In the genomic region with DNA sequence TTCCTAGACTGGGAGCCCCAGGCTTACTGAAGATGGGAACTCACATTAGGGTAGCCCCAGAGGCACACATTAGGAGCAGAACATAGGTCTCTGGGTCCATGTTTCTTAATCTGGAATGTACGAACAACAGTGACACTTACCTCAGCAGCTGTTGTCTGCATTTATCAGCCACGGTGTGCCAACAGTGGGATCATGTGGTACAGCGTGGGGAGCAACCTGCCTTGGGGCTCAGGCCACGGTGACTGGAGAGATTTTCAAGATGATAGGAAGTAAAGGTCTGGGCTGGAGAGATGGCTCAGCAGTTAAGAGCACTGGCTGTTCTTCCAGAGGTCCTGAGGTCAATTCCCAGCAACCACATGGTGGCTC, we compare ENCODE assay signal across 20 mouse cellular contexts. TPM values are rescaled to one million over a fixed set of nuclear protein-coding genes. Genes with fewer than 3 reads are reported as not detected.
DNase-seq lines count a peak whose midpoint lies in the region; ATAC-seq and TF ChIP-seq lines count a peak whose summit lies in the region.
"Had no signal": no experiment of that assay in that cellular context is flagged by ENCODE, and none has a peak within 500 bp of the region (broad histone marks: within the 10 kb centered on the region; RNA-seq: fewer than 3 reads in every experiment).

No protein-coding gene starts in this region.

- ATAC-seq in intestine, embryonic 16.5 days = no peak
- ATAC-seq in intestine, embryonic 15.5 days = no peak
- no peak for ATAC-seq in midbrain, embryonic 15.5 days (replicated peaks)
- ATAC-seq in stomach, postnatal 0 days (ENCODE audit: low FRiP score, low TSS enrichment) = no peak
- ATAC-seq: forebrain, embryonic 13.5 days; forebrain, postnatal 0 days had no signal

- no peak for TF ChIP-seq CTCF in stomach, postnatal 0 days (IDR thresholded peaks at IDR 0.05; ENCODE audit: low read depth)

- no peak overlapping the region for H3K9ac ChIP-seq in intestine, embryonic 16.5 days (ENCODE audit: low read depth, low read length)
- no peak overlapping the region for H3K9ac ChIP-seq in intestine, embryonic 15.5 days
- no peak overlapping the region for H3K9ac ChIP-seq in midbrain, embryonic 15.5 days
- H3K9ac ChIP-seq in stomach, postnatal 0 days (ENCODE audit: low read length) = no peak overlapping the region
- H3K9ac ChIP-seq: embryonic facial prominence, embryonic 12.5 days; forebrain, embryonic 13.5 days; forebrain, postnatal 0 days; heart, embryonic 12.5 days; hindbrain, embryonic 14.5 days had no signal

- H3K36me3 ChIP-seq in intestine, embryonic 16.5 days (ENCODE audit: control insufficient read depth, insufficient read depth, low read length) = no peaks in the 10 kb centered on the region
- 0 out of 2 replicates have a peak, but pooled peaks cover 4% of the 10 kb centered on the region for H3K36me3 ChIP-seq in intestine, embryonic 15.5 days
- H3K36me3 ChIP-seq in midbrain, embryonic 10.5 days = peaks cover 6% of the 10 kb centered on the region
- no peaks in the 10 kb centered on the region for H3K36me3 ChIP-seq in midbrain, embryonic 15.5 days (replicated peaks)
- no peaks in the 10 kb centered on the region for H3K36me3 ChIP-seq in stomach, postnatal 0 days (ENCODE audit: control insufficient read depth, insufficient read depth, low read length)

- no peak for TF ChIP-seq EP300 in stomach, postnatal 0 days (optimal IDR thresholded peaks at IDR 0.05)

- no peaks in the 10 kb centered on the region for H3K27me3 ChIP-seq in intestine, embryonic 16.5 days (replicated peaks; ENCODE audit: control insufficient read depth, insufficient read depth, low read length)
- no peaks in the 10 kb centered on the region for H3K27me3 ChIP-seq in intestine, embryonic 15.5 days (replicated peaks)
- H3K27me3 ChIP-seq in midbrain, embryonic 10.5 days (ENCODE audit: low read depth, poor library complexity, severe bottlenecking) = peaks cover 22% of the 10 kb centered on the region; the same call in 1 of the 2 replicates
- H3K27me3 ChIP-seq in midbrain, embryonic 15.5 days (replicated peaks) = no peaks in the 10 kb centered on the region
- H3K27me3 ChIP-seq in stomach, postnatal 0 days (ENCODE audit: control insufficient read depth, insufficient read depth, low read length) = no peaks in the 10 kb centered on the region
- H3K27me3 ChIP-seq: CH12.LX; embryonic facial prominence, embryonic 12.5 days had no signal

- H3K4me1 ChIP-seq in intestine, embryonic 16.5 days (ENCODE audit: control insufficient read depth, insufficient read depth, low read length) = peaks cover 40% of the 10 kb centered on the region
- H3K4me1 ChIP-seq in intestine, embryonic 15.5 days (replicated peaks) = peaks cover 44% of the 10 kb centered on the region
- H3K4me1 ChIP-seq in midbrain, embryonic 10.5 days = peaks cover 44% of the 10 kb centered on the region
- peaks cover 5% of the 10 kb centered on the region for H3K4me1 ChIP-seq in midbrain, embryonic 15.5 days
- peaks cover 12% of the 10 kb centered on the region for H3K4me1 ChIP-seq in stomach, postnatal 0 days (replicated peaks; ENCODE audit: control insufficient read depth, insufficient read depth)

- no peak overlapping the region for H3K4me2 ChIP-seq in intestine, embryonic 16.5 days (ENCODE audit: low read depth, low read length)
- no peak overlapping the region for H3K4me2 ChIP-seq in intestine, embryonic 15.5 days (replicated peaks)
- H3K4me2 ChIP-seq in midbrain, embryonic 15.5 days = no peak overlapping the region
- H3K4me2 ChIP-seq in stomach, postnatal 0 days (replicated peaks; ENCODE audit: low read depth) = no peak overlapping the region
- H3K4me2 ChIP-seq: embryonic facial prominence, embryonic 12.5 days; forebrain, embryonic 13.5 days; heart, embryonic 12.5 days; hindbrain, embryonic 14.5 days had no signal

- DNase-seq in midbrain, embryonic 10.5 days (ENCODE audit: low spot score) = no peak
- DNase-seq in gonadal fat pad, adult 2 months (ENCODE audit: low read depth) = peak; percentile 62
- DNase-seq in stomach, postnatal 0 days (ENCODE audit: low spot score) = no peak
- no peak for DNase-seq in T-cell, adult 2 months (ENCODE audit: low spot score)
- no peak for DNase-seq in thymus, postnatal 4 days
- DNase-seq: adrenal gland, adult 8-10 months; adrenal gland, postnatal 36 days; cerebellum, postnatal 10 days; embryo, embryonic 11 days; forebrain, postnatal 0 days; gastrocnemius, postnatal 36 days had no signal

- peak overlapping the region; percentile 43 for H3K27ac ChIP-seq in intestine, embryonic 16.5 days (ENCODE audit: low read length)
- H3K27ac ChIP-seq in intestine, embryonic 15.5 days = no peak overlapping the region
- 0 out of 2 replicates have a peak overlapping the region, but pooled peaks have one; percentile 13 for H3K27ac ChIP-seq in midbrain, embryonic 10.5 days (replicated peaks)
- H3K27ac ChIP-seq in midbrain, embryonic 15.5 days = no peak overlapping the region
- H3K27ac ChIP-seq in stomach, postnatal 0 days (replicated peaks) = peak overlapping the region; percentile 53
- H3K27ac ChIP-seq: embryonic facial prominence, embryonic 12.5 days; forebrain, embryonic 13.5 days; hindbrain, embryonic 10.5 days; hindbrain, embryonic 14.5 days had no signal

- no peaks in the 10 kb centered on the region for H3K9me3 ChIP-seq in intestine, embryonic 16.5 days (ENCODE audit: control insufficient read depth, low read length)
- no peaks in the 10 kb centered on the region for H3K9me3 ChIP-seq in intestine, embryonic 15.5 days
- no peaks in the 10 kb centered on the region for H3K9me3 ChIP-seq in midbrain, embryonic 10.5 days (replicated peaks)
- no peaks in the 10 kb centered on the region for H3K9me3 ChIP-seq in midbrain, embryonic 15.5 days
- no peaks in the 10 kb centered on the region for H3K9me3 ChIP-seq in stomach, postnatal 0 days (ENCODE audit: control insufficient read depth, low read length)
- H3K9me3 ChIP-seq: embryonic facial prominence, embryonic 12.5 days; forebrain, embryonic 13.5 days; heart, embryonic 12.5 days; hindbrain, embryonic 10.5 days had no signal

- WGBS in intestine, embryonic 16.5 days = 70% methylated on average over 4 of the region's 4 CpGs
- 72% methylated on average over 4 of the region's 4 CpGs for WGBS in intestine, embryonic 15.5 days
- 91% methylated on average over 4 of the region's 4 CpGs for WGBS in midbrain, embryonic 10.5 days
- WGBS in midbrain, embryonic 15.5 days = 75% methylated on average over 4 of the region's 4 CpGs
- WGBS in stomach, postnatal 0 days = 54% methylated on average over 4 of the region's 4 CpGs

- H3K4me3 ChIP-seq in intestine, embryonic 16.5 days (ENCODE audit: low read length) = no peak overlapping the region
- H3K4me3 ChIP-seq in intestine, embryonic 15.5 days (replicated peaks) = no peak overlapping the region
- no peak overlapping the region for H3K4me3 ChIP-seq in midbrain, embryonic 10.5 days
- H3K4me3 ChIP-seq in midbrain, embryonic 15.5 days = no peak overlapping the region
- no peak overlapping the region for H3K4me3 ChIP-seq in stomach, postnatal 0 days (ENCODE audit: low read depth, low read length)
- H3K4me3 ChIP-seq: embryonic facial prominence, embryonic 12.5 days; forebrain, embryonic 13.5 days; heart, embryonic 12.5 days; hindbrain, embryonic 10.5 days had no signal

RNA-seq across cellular contexts. Expression of gene Clstn1, which starts 15.8 kb away (rescaled TPM):
- polyA plus RNA-seq in intestine, embryonic 16.5 days (2015; fragmentation: Nextera tagmentation; extraction: Ambion mirVana) = 10.8 and 12.5 TPM in 2 replicates
- 40.9 and 42.4 TPM in 2 replicates for polyA plus RNA-seq in intestine, embryonic 15.5 days (2015; fragmentation: Nextera tagmentation; extraction: Ambion mirVana)
- polyA plus RNA-seq in midbrain, embryonic 10.5 days (2016; fragmentation: Nextera tagmentation; extraction: Ambion mirVana) = 17.5 and 29.8 TPM in 2 replicates
- 163 and 164 TPM in 2 replicates for polyA plus RNA-seq in midbrain, embryonic 15.5 days (2015; fragmentation: Nextera tagmentation; extraction: Ambion mirVana)
- 31.8 and 53.1 TPM in 2 replicates for polyA plus RNA-seq in gonadal fat pad, adult 2 months (2012; rRNA removed)
- polyA plus RNA-seq in stomach, postnatal 0 days (2015; fragmentation: Nextera tagmentation; extraction: Ambion mirVana) = 28.6 and 30.5 TPM in 2 replicates

RNA-seq across cellular contexts. Expression of gene Ctnnbip1, which starts 52.4 kb away (rescaled TPM):
- 41.2 and 46.5 TPM in 2 replicates for polyA plus RNA-seq in intestine, embryonic 16.5 days (2015; fragmentation: Nextera tagmentation; extraction: Ambion mirVana)
- 41.7 and 43.8 TPM in 2 replicates for polyA plus RNA-seq in intestine, embryonic 15.5 days (2015; fragmentation: Nextera tagmentation; extraction: Ambion mirVana)
- polyA plus RNA-seq in midbrain, embryonic 10.5 days (2016; fragmentation: Nextera tagmentation; extraction: Ambion mirVana) = 54.8 and 56.6 TPM in 2 replicates
- polyA plus RNA-seq in midbrain, embryonic 15.5 days (2015; fragmentation: Nextera tagmentation; extraction: Ambion mirVana) = 99.5 and 106 TPM in 2 replicates
- 42.3 and 47.4 TPM in 2 replicates for polyA plus RNA-seq in gonadal fat pad, adult 2 months (2012; rRNA removed)
- polyA plus RNA-seq in stomach, postnatal 0 days (2015; fragmentation: Nextera tagmentation; extraction: Ambion mirVana) = 60.1 and 69.5 TPM in 2 replicates

Comparison
In these comparisons a context has a peak if more than half of its experiments do, and no peak if none do; other contexts are left out.
1. H3K27ac ChIP-seq: peak in intestine, embryonic 16.5 days (single experiment), midbrain, embryonic 10.5 days (single experiment) and stomach, postnatal 0 days (single experiment); none in intestine, embryonic 15.5 days (single experiment) and midbrain, embryonic 15.5 days (single experiment).